Mouse (Mus musculus): ENCODE results near the gene Gm20518. TPM values are rescaled to one million over a fixed set of nuclear protein-coding genes. Genes with fewer than 3 reads are reported as not detected.
A peak's percentile ranks its signal among the peaks of the same experiment; 100 is the strongest.

The Gm20518 gene
- polyA plus RNA-seq, 1 experiment from 2014 or later: not detected

DNA sequence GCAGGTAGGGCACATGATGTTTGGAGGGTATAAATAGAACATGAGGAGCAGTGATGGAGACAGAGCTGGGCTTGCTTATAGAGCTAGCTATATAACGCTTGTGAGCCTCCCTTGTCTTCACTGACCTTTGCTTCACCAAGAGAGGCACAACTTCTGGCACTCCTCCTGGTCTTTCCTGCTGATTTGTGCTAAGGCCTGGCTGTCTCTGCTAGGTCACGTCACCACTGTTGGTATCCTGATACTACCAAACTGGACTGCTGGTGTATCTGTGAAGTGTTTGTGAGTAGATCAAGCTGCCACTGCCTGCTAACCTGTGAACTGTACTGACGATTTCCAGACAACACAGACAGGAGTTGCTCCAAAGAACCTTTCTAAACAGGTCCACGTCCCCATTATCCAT is 16.3 kb downstream of the Gm20518 start:
- peaks cover 8% of the 10 kb centered on the region; the same call in 1 of the 2 replicates for H3K4me1 ChIP-seq (ENCODE audit: insufficient read depth)
- DNase-seq (no peak), ATAC-seq (no peak)
- 70% methylated on average over 4 of the region's 4 CpGs for WGBS (ENCODE audit: insufficient replicate concordance)
- H3K4me2 ChIP-seq (ENCODE audit: low read depth, low read length): no peak overlapping the region
- no peak overlapping the region for H3K27ac ChIP-seq (ENCODE audit: low read depth)
- TF ChIP-seq CTCF (IDR thresholded peaks at IDR 0.05; ENCODE audit: low read depth) (no peak), EP300 (IDR thresholded peaks at IDR 0.05; ENCODE audit: low read depth) (no peak)
- peaks cover 14% of the 10 kb centered on the region for H3K36me3 ChIP-seq (replicated peaks; ENCODE audit: insufficient read depth, low read length)
- no peak overlapping the region for H3K4me3 ChIP-seq (ENCODE audit: low read depth, low read length)
- H3K9me3 ChIP-seq (ENCODE audit: low read length): no peaks in the 10 kb centered on the region
- no peak overlapping the region for H3K9ac ChIP-seq (replicated peaks)
- H3K27me3 ChIP-seq (ENCODE audit: insufficient read depth, low read length): no peaks in the 10 kb centered on the region

DNA sequence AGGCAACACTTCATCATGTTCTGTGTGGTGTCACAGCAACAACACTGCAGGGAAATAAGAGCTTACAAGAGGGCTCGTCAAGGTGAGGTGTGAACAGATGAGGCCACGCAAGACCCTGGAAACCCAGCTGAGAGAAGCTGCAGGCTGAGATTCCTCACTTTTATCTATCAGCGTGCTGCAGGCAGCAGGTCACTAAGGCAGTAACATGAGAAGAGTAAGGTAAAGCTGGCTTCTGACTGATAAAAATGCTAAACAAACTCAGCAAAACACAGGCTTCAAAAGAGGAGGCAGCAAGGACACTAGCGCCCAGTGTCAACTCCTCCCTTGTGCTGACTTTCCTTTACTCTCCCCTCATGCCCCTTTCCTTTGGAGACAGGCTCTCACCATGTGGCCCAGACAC is 18.5 kb downstream of the Gm20518 start:
- H3K27me3 ChIP-seq (ENCODE audit: insufficient read depth, low read length): no peaks in the 10 kb centered on the region
- peak; percentile 19; the same call in 1 of the 2 replicates for ATAC-seq
- H3K4me2 ChIP-seq (ENCODE audit: low read depth, low read length): no peak overlapping the region
- TF ChIP-seq CTCF (IDR thresholded peaks at IDR 0.05; ENCODE audit: low read depth): no peak
- no peak for TF ChIP-seq EP300 (IDR thresholded peaks at IDR 0.05; ENCODE audit: low read depth)
- H3K4me3 ChIP-seq (ENCODE audit: low read depth, low read length): no peak overlapping the region
- WGBS (ENCODE audit: insufficient replicate concordance): 51% methylated on average over 4 of the region's 4 CpGs
- 0 out of 2 replicates have a peak, but pooled peaks cover 4% of the 10 kb centered on the region for H3K4me1 ChIP-seq (ENCODE audit: insufficient read depth)
- peaks cover 19% of the 10 kb centered on the region for H3K36me3 ChIP-seq (replicated peaks; ENCODE audit: insufficient read depth, low read length)
- H3K27ac ChIP-seq (ENCODE audit: low read depth): no peak overlapping the region
- H3K9ac ChIP-seq (replicated peaks): no peak overlapping the region
- DNase-seq: no peak
- no peaks in the 10 kb centered on the region for H3K9me3 ChIP-seq (ENCODE audit: low read length)

DNA sequence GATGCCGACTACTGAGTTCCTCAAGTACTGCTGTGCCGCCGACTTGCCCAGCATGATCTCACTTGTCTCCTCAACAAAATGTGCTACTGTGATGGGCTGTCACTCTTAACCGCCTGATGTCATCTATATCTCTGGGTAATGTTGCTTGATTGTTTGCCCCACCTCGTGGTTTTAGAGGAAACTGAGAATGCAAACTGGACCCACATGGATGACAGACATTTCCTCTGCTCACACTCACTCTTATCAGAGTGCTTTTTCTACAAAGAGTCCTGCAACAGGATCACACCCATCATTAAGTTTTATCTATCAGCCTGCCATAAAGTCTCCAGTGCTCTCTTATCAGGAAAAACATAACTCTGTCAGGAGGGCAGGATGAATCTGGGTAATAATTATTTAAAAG is 20.2 kb downstream of the Gm20518 start:
- no peak for TF ChIP-seq CTCF (IDR thresholded peaks at IDR 0.05; ENCODE audit: low read depth)
- peak; percentile 35; the same call in 1 of the 2 replicates for TF ChIP-seq EP300 (IDR thresholded peaks at IDR 0.05; ENCODE audit: low read depth)
- DNase-seq (no peak), ATAC-seq (no peak)
- Histone ChIP-seq H3K36me3 (replicated peaks; ENCODE audit: insufficient read depth, low read length) (peaks cover 17% of the 10 kb centered on the region), H3K4me1 (ENCODE audit: insufficient read depth) (0 out of 2 replicates have a peak, but pooled peaks cover 4% of the 10 kb centered on the region), H3K9me3 (ENCODE audit: low read length) (no peaks in the 10 kb centered on the region), H3K27ac (ENCODE audit: low read depth) (no peak overlapping the region), H3K27me3 (ENCODE audit: insufficient read depth, low read length) (no peaks in the 10 kb centered on the region), H3K4me2 (ENCODE audit: low read depth, low read length) (no peak overlapping the region), H3K9ac (replicated peaks) (no peak overlapping the region), H3K4me3 (ENCODE audit: low read depth, low read length) (no peak overlapping the region)
- WGBS (ENCODE audit: insufficient replicate concordance): 56% methylated on average over 5 of the region's 5 CpGs

DNA sequence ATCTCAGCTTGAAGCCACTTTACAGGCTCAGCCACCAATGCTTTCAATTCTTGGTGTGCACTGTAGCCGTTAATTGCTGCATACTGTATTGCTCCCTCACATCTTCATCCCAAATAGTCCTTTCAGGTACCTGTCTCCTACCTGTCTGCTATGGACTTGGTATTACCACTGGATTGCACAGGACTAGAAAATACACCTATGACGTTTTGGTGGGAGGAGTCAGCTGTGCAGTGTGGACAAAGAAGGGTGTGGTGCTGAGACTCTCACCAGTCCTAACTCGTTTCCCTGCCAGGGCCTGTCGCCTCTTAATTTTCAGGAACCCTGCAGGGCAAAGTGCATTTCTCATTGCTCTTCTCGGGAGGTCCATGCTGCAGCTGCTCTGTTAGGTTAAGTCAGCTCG is 25.7 kb downstream of the Gm20518 start:
- Histone ChIP-seq H3K27ac (ENCODE audit: low read depth) (no peak overlapping the region), H3K9ac (replicated peaks) (no peak overlapping the region), H3K4me2 (ENCODE audit: low read depth, low read length) (no peak overlapping the region), H3K4me1 (ENCODE audit: insufficient read depth) (peaks cover 3% of the 10 kb centered on the region; the same call in 1 of the 2 replicates), H3K4me3 (ENCODE audit: low read depth, low read length) (no peak overlapping the region), H3K36me3 (replicated peaks; ENCODE audit: insufficient read depth, low read length) (peaks cover 18% of the 10 kb centered on the region), H3K9me3 (ENCODE audit: low read length) (no peaks in the 10 kb centered on the region), H3K27me3 (ENCODE audit: insufficient read depth, low read length) (no peaks in the 10 kb centered on the region)
- no peak for TF ChIP-seq EP300 (IDR thresholded peaks at IDR 0.05; ENCODE audit: low read depth)
- TF ChIP-seq CTCF (IDR thresholded peaks at IDR 0.05; ENCODE audit: low read depth): no peak
- DNase-seq (no peak), ATAC-seq (peak; percentile 63)
- 58% methylated on average over 6 of the region's 6 CpGs for WGBS (ENCODE audit: insufficient replicate concordance)

DNA sequence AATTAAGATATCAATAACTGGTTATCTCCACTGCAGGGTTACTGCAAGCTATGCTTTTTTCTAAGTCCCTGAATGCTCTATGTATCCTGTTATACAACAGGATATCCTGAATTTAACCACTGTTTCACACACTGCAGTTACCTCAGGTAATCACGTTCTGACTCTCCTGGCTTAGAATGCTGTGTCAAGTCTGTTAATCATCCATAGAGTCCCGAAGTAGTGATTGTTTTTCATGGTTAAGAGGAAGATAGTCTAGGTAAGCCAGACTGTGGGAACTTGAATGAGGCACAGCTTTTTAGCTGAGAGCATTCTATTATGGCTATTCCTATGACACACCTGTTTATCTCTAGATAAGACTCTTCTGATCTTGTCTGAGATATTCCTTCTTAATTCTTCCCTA is 26.2 kb downstream of the Gm20518 start:
- Histone ChIP-seq H3K4me3 (ENCODE audit: low read depth, low read length) (no peak overlapping the region), H3K9ac (replicated peaks) (no peak overlapping the region), H3K36me3 (replicated peaks; ENCODE audit: insufficient read depth, low read length) (peaks cover 22% of the 10 kb centered on the region), H3K4me2 (ENCODE audit: low read depth, low read length) (no peak overlapping the region), H3K4me1 (ENCODE audit: insufficient read depth) (peaks cover 3% of the 10 kb centered on the region; the same call in 1 of the 2 replicates), H3K27me3 (ENCODE audit: insufficient read depth, low read length) (no peaks in the 10 kb centered on the region), H3K27ac (ENCODE audit: low read depth) (no peak overlapping the region), H3K9me3 (ENCODE audit: low read length) (no peaks in the 10 kb centered on the region)
- WGBS (ENCODE audit: insufficient replicate concordance): 35% methylated on average over 2 of the region's 2 CpGs
- TF ChIP-seq EP300 (IDR thresholded peaks at IDR 0.05; ENCODE audit: low read depth) (no peak), CTCF (IDR thresholded peaks at IDR 0.05; ENCODE audit: low read depth) (no peak)
- no peak for ATAC-seq
- DNase-seq: no peak

DNA sequence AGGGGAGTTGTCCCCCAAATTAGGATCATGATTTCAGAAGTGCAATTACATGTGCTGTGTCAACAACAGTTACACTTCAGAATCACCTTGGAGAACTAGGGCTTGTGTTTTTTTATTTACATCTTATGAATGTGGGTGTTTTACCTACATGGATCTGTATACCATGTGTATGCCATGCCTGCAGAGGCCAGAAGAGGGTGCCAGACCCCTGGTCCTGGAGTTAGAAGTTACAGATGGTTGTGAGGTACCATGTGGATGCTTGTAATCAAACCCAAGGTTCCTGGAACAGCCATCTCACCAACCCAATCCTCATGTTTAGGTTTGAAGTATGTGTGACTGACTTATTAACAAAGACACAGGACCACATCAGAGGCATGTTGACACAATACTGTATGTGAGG is 32.9 kb downstream of the Gm20518 start:
- Histone ChIP-seq H3K36me3 (replicated peaks; ENCODE audit: insufficient read depth, low read length) (peaks cover 68% of the 10 kb centered on the region), H3K27me3 (ENCODE audit: insufficient read depth, low read length) (no peaks in the 10 kb centered on the region), H3K4me1 (ENCODE audit: insufficient read depth) (no peaks in the 10 kb centered on the region), H3K4me3 (ENCODE audit: low read depth, low read length) (no peak overlapping the region), H3K9ac (replicated peaks) (no peak overlapping the region), H3K4me2 (ENCODE audit: low read depth, low read length) (no peak overlapping the region), H3K9me3 (ENCODE audit: low read length) (no peaks in the 10 kb centered on the region), H3K27ac (ENCODE audit: low read depth) (no peak overlapping the region)
- DNase-seq (peak; percentile 48), ATAC-seq (no peak)
- TF ChIP-seq EP300 (IDR thresholded peaks at IDR 0.05; ENCODE audit: low read depth): no peak
- peak; percentile 75 for TF ChIP-seq CTCF (IDR thresholded peaks at IDR 0.05; ENCODE audit: low read depth)

DNA sequence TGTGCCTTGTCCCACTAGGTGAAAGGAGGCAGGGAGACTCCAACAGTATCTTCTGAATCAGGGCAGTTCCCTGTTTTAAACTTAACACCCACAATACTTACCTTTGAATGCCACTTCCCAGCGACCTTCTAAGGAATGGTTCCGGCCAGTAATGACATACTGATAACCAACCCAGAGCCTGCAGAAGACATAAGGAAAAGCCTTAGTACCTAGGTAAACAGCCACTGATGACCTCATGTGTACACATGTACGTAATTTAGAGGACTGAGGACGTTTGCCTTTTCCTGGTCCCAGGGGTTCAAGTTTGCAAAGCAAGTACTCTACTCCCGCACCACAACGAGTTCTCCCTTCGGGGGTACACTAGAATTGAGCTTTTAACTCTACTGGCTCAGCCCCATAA is 34.3 kb downstream of the Gm20518 start:
- no peaks in the 10 kb centered on the region for H3K9me3 ChIP-seq (ENCODE audit: low read length)
- H3K4me1 ChIP-seq (ENCODE audit: insufficient read depth): no peaks in the 10 kb centered on the region
- TF ChIP-seq CTCF (IDR thresholded peaks at IDR 0.05; ENCODE audit: low read depth) (no peak), EP300 (IDR thresholded peaks at IDR 0.05; ENCODE audit: low read depth) (no peak)
- WGBS (ENCODE audit: insufficient replicate concordance): 88% methylated on average over 7 of the region's 7 CpGs
- DNase-seq: no peak
- ATAC-seq: no peak
- H3K27ac ChIP-seq (ENCODE audit: low read depth): no peak overlapping the region
- H3K9ac ChIP-seq (replicated peaks): no peak overlapping the region
- no peaks in the 10 kb centered on the region for H3K27me3 ChIP-seq (ENCODE audit: insufficient read depth, low read length)
- no peak overlapping the region for H3K4me3 ChIP-seq (ENCODE audit: low read depth, low read length)
- H3K36me3 ChIP-seq (replicated peaks; ENCODE audit: insufficient read depth, low read length): peaks cover 74% of the 10 kb centered on the region
- no peak overlapping the region for H3K4me2 ChIP-seq (ENCODE audit: low read depth, low read length)

Data from liver, postnatal 0 days (tissue).